Mouse (Mus musculus) cerebellum, postnatal 10 days (tissue): ENCODE results near the gene Dock1.

Source experiments
- DNase-seq, 2 experiments: peaks; one replicate each; pipeline ENCODE4 v3.0.0; 2021; ENCODE audit warnings: mixed read lengths in 2 of 2

The Dock1 gene

DNA sequence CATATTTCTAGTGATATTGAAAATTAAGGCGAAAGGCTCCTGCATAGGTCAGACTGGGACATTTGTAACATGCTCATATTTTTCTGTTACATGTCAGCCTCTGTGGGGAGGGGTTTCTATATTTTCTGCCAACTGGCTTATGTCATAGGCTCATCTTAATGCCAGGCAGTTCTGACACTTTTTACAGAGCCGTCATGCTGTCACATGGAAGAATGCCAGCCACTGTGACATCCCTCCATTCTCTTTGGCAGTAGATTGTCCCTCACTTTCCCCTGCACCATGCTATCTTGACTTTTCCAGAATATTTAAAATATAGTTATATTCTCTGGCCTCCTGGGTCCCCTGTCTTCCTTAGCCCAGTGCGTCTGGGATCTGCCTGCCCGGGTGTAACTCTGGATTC lies 172.3 kb downstream of the Dock1 start:
- peak; percentile 69 to 84 for DNase-seq

- DNase-seq, result no peak
These were observed 191.5 kb downstream of the Dock1 start for GRCm38 (mm10) chr7:134862000-134862399.

- no peak for DNase-seq
These were observed 193.7 kb downstream of the Dock1 start for GRCm38 (mm10) chr7:134864175-134864574.

DNA sequence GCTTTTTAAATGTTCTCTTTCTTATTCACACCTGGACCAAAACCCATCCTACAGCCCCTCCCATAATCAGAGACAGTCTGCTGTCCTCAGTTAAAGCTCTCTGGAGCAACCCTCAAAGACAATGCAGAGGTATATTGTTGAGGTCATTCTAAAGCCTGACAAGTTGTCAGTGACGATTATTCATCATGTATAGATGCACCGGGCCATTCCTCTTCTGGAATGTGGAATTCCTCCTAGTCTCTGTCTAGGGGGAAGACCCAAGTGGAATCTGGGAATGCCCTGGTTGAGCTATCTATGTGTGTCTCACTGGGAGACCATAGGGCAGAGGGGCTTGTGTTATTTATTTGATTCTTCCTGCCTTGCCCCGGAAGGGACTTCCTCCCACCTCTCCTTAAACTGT lies 202.1 kb downstream of the Dock1 start:
- DNase-seq, result no peak

- no peak for DNase-seq
These were observed 202.5 kb downstream of the Dock1 start for GRCm38 (mm10) chr7:134872981-134873380.

GRCm38 (mm10) chr7:134878985-134879384 lies 208.5 kb downstream of the Dock1 start:
- no peak for DNase-seq

DNA sequence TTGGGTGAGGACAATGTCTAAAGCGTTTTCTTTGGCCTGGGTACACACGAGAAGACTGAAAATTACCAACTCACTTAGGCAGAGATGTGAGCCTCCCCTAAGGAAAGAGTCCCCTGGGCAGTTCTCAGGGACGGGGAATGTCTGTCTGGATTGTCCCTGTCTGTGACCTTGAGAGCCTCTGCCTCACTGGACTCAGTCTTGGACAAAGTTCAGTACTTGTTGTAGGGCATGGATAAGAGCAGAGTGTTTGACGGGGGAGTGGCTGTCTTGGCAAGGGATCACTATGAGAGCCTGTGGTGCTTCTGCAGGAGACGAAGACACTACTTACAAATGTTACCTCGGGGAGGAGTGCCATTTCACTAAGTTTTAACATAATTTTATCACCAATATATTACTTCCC lies 210.0 kb downstream of the Dock1 start:
- DNase-seq, result no peak

GRCm38 (mm10) chr7:134883516-134883915 lies 213.1 kb downstream of the Dock1 start:
- DNase-seq, result peak; percentile 54 to 60

DNA sequence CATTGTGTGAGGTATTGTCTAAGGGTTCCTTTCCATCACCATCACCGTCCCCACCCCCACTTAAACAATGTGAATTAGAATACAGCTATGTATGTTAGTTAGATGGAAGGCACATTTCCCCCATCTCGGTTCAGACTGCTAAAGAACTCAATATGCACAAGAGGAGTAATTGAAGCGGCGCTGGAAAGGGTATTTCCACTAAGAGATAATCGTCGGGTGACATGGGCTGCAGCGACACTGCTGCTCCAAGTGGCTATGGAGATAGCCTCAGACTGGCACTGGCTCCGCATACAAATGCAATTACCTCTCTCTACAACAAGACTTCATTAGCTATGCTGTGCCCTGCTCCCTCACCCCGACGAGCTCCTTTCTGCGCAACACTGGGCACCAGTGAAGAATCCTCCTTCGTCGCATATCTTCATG lies 222.0 kb downstream of the Dock1 start:
- DNase-seq, result no peak

DNA sequence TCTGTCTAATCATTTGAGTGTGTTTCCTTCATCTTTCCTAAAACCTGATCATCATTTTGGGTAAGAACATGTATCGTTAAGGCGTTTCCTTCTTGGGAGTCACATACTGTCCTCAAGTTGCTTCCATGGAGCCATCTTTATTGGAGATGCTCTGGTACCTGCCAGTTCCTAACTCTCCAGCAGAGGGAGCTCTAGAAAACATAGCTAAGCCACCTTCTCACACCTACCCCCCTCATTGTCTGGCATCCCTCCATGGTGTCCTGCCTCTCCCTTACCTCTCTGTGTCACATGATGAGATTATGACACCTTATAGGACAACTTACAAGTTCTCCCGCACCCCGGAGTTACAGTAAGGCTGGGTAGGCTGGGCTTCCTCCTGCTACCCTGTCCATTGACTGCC lies 222.5 kb downstream of the Dock1 start:
- peak; percentile 48 to 59 for DNase-seq

DNA sequence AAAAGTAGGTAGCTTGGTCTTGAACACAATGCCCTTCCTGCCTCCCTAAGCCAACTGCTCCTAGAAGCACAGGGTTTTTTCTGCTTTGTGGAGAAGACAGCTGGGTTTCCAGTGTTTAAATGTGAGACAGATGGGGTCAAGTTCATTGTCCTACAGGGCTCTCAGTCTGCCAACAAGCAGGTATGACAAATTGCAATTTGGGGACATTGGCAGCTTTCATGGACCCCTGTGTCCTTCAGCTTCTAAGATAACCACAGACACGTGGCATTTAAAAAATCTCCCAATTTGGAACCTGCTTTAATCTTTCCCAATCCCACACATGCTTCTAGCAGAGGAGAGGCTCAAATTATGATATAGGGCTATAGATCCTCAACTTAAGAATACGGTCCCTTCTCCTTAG lies 224.2 kb downstream of the Dock1 start:
- DNase-seq, result peak; percentile 23 to 50

DNA sequence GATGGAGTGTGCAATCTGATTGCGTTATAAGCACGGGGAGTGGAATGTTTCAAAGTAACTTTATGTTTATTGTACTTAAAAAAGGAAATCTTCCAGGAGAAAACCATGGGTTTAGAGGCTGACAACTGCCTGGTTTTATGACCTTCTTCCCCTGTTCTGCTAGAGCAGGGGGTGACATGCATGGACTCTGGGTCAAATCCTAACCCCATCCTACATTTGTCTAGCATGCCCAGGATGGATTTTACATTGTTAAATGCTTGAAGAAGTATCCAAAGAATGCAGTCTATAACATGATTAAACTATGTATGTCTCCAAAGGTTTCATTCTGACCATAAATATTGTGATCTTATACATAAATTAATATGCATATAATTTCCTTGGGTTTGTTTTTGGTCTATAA lies 229.0 kb downstream of the Dock1 start:
- no peak for DNase-seq

DNA sequence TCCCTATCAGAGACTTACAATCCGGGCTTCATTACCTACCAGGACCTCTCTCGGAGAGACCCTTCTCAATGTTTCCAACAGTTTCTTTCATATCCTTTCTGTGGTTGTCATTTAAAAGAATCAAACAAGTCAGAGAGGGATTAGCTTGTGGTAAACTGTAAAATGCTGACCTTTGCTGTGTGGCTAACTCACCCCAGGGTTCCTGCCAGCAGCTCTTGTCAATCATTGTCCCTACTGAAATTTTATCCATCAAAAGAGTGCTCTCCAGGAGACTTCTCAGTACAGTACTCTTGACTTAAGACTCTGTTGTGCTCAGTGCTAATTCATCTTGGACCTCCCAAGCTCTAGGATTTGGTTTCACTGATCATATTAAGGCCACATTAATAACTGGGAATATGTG lies 231.5 kb downstream of the Dock1 start:
- no peak for DNase-seq

GRCm38 (mm10) chr7:134931886-134932285 lies 261.4 kb downstream of the Dock1 start:
- no peak for DNase-seq

GRCm38 (mm10) chr7:134937471-134937926 lies 267.0 kb downstream of the Dock1 start:
- DNase-seq, result peak; percentile 57 to 62

- peak; percentile 70 to 78 for DNase-seq
These were observed 267.6 kb downstream of the Dock1 start, which contains the start of gene Fam196a for GRCm38 (mm10) chr7:134937927-134938609. Gene Fam196a (minus strand): TSS chr7:134938430.

- no peak for DNase-seq
These were observed 271.4 kb downstream of the Dock1 start for GRCm38 (mm10) chr7:134941891-134942290.

DNA sequence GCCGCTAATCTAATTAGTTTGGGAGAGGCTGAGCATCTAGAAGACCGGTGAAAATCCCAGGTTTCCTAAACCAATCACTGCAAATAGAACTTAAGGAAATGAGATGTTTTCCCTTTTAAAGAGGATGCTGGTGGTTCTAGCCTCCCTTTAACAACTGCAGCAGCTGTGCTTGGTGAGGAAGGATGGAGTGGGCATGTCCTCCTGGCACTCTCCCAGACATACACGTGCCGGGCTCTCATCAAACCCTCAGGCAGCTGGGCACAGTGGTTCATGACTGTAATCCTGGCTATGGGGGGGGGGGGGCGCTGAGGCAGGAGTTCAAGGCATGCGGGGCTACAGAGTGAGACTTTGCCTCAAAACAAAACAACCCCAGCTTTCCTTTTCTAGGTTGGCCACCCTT lies 272.6 kb downstream of the Dock1 start:
- DNase-seq, result peak in 1 of 2 experiments; percentile 26

GRCm38 (mm10) chr7:134943701-134944100 lies 273.2 kb downstream of the Dock1 start:
- DNase-seq, result no peak

GRCm38 (mm10) chr7:134945925-134946716 lies 275.7 kb downstream of the Dock1 start:
- peak; percentile 45 to 50 for DNase-seq

- peak; percentile 74 to 86 for DNase-seq
These were observed 288.6 kb downstream of the Dock1 start for GRCm38 (mm10) chr7:134959086-134959485.

- peak; percentile 26 to 40 for DNase-seq
These were observed 290.4 kb downstream of the Dock1 start for GRCm38 (mm10) chr7:134960871-134961270.

GRCm38 (mm10) chr7:134961608-134962007 lies 291.2 kb downstream of the Dock1 start:
- DNase-seq, result no peak

GRCm38 (mm10) chr7:134990244-134990643 lies 319.8 kb downstream of the Dock1 start:
- DNase-seq, result peak in 1 of 2 experiments; percentile 15
